Mouse (Mus musculus) heart, adult 11 months (tissue): ENCODE results near the gene Cxcr2.

Source experiments
- DNase-seq: peaks from one replicate; pipeline ENCODE4 v3.0.0; 2022

The Cxcr2 gene

GRCm38 (mm10) chr1:74141781-74142180 is 12.0 kb upstream of the Cxcr2 start:
- DNase-seq, result no peak

DNA sequence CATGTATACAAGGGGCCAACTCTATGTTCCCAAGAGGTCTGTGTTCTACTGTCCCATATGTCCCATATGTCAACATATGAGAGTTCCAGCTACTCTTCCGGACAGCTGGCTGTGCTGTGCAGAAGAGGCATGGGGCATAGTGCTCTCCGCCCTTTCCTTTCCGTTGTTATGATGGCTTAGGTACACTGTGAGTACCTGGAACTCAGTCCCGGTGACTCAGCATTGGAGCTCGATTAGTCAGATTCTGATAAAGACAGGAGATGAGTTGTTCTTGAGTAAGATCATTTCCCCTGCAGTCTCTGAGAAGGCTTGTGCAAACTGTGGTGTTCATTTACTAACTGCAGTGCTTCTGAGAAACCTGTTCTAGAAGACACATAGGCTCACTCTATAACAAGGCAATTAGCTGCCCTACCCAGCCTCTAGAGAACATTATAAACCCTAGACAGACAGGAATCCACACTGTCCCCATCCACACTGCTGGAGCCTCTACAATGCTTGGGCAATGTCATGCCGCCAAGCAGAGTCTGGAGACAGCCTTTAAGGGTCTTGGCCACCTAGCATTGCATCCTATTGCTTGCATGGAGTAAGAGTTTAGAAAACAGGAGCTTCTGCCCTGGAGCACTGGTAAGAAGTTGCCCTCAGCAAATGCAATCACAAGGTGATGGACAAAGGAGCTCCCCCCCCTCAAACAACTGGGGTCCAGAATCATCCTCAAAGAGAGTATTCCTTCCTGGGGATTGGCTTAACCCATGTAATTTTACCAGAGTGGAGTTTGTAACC is 4.5 kb upstream of the Cxcr2 start:
- DNase-seq, result peak; percentile 43

DNA sequence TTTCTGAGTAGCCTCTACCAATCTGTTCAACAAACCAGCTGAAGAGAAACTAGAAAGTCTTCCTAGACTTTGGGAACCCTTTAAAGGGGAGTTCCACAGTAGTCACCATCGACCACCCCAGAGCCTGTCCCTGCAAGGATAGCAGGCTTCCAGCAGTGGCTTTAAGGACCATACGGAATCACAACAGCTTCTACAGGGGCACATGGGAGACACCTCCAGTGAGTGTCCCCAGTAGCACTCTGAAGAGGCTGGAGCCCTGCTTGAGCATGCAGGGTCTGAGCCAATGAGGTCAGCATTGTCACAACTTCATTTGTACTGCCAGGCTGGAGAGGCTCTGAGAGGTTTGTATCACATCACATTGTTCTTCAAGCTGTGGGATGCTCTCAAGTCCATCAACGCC is 3.7 kb upstream of the Cxcr2 start:
- peak; percentile 78 for DNase-seq

DNA sequence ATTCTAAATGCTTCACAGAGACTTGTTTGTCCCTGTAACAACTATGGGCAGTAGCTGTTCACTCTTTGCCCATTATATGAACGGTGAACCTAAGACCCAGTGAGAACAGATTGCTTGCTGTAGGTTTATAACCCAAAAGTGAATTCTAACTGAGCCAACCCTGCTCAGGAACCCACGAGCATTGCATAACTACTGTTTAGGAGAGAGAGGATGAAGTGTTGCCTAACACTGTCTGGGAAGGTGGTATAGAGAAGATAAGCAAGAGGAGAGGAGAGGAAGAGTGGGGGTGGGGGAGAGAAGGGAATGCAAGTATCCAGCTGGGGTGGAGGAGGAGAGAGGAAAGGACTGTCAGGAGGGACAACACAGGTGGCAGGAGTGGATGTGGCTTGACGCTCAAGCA is 2.7 kb upstream of the Cxcr2 start:
- DNase-seq, result peak; percentile 22

DNA sequence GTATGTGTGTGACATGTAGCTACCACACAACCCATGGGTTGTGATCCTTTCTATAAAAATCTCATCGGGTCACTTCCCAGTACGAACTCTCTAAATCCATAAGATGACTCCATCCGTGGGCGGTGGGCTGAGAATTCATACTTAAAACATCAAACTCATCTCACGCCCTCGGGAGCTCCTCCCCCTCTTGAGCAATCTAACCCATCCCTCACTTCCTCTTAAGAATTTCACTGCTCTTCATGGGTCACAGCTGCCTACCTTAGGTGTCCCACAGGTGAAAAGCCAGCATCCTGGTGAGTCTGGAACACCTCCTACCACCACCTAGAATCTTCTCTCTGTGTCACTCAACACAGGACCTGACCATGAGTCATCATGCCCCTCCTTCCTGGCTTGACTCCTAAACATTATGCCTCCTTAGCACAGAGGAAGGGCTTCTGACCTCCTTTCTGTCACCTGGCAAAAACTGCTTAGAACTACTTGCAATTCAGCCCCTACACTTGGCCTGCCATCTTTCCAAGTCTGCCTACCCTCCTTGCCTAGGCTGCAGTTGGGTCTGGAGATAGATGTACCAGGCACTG is 1.7 kb downstream of the Cxcr2 start:
- peak; percentile 63 for DNase-seq

- peak; percentile 83 for DNase-seq
Measured at GRCm38 (mm10) chr1:74156381-74156910, 2.7 kb downstream of the Cxcr2 start.

GRCm38 (mm10) chr1:74159613-74160012 is 5.8 kb downstream of the Cxcr2 start:
- peak; percentile 40 for DNase-seq

GRCm38 (mm10) chr1:74160036-74160435 is 6.2 kb downstream of the Cxcr2 start:
- DNase-seq, result peak; percentile 24

DNA sequence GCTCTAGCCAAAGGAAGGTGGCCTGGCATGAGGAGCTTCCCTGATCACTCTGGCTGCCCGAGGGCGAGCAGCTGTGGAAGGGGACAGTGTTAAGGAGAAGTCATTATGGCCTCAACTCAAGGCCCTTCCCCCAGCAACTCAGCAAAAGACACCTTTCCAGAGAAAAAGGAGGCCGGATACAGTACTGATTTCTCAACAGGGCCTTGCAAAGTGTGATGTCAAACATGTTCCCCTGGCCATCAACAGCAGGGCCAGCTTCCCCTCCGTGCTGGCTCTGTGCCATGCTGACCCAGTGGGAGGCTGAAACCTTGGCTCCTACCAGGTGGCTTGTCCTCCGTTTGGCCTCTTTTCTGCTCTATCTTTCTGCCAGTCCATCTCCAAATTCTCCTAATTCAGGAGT is 13.3 kb downstream of the Cxcr2 start:
- peak; percentile 66 for DNase-seq

DNA sequence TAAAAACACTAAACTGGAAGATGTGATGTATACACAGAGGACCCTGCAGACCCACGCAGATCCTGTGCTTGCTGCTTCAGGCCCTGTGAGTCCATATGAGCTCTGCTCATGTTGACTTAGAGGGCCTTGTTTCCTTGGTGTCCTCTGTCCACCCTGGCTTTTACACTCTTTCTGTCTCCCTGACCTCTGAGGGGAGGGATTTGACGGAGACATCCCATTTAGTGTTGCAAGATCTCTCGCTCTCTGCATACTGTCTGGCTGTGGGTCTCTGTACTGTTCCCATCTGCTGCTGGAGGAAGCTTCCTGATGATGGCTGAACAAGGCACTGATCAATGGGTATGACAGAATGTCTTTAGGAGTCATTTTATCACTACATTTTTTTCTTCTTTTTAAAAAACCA is 15.9 kb downstream of the Cxcr2 start:
- DNase-seq, result peak; percentile 48

DNA sequence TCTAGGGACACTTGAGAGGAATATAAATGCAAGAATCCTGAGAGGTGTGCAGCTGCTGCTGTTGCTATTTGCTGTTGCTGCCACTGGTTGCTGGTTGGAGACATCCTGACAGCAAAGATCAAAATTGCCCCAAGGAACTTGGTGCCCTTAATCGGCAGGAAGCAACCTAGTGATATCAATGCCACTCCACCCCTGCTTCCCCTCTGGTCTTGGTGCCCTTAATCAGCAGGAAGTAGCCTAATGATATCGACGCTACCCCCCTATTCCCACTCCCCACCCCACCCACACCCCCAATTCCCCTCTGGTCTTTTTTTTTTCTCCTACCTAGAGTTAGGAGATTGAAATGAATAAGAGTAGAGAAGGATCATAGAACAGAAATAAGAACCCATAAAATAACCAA is 18.9 kb downstream of the Cxcr2 start:
- no peak for DNase-seq

DNA sequence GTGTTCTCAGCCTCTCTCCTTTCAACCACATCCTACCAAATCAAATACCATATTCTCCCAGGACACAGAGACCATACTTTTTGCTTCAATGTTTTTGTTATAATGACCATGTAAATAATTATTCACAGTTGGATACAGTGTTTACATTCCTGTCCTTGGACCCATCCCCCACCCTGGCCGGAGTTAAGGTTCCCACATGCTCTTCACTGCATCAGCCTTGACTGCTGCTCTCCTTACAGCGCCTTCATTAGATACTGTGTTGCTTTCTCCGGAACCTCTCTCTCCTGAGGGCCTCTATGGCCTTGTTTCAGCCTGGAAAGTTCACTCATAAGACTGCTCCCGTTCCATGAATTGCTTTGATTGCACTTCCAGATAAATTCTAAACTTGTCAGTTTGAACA is 21.9 kb downstream of the Cxcr2 start:
- DNase-seq, result peak; percentile 72

DNA sequence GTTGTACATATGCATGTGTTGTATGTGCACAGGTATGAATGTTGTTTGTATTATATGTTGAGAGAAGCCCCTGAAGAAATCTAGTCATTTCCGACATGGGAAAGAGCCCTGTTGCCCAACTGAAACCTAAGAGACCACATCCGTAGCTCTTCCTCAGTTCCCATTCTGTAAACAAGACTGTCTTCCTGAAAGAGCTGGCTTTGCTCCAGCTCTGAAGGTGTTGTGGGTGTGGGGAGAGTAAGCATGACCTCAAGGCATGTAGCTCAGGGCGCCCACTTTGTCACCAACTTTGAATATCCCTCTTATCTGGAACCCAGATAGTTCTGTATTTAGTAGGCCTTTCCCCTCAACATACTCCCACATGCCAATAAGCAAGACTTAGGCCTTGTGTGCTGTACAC is 24.8 kb downstream of the Cxcr2 start:
- DNase-seq, result peak; percentile 53

DNA sequence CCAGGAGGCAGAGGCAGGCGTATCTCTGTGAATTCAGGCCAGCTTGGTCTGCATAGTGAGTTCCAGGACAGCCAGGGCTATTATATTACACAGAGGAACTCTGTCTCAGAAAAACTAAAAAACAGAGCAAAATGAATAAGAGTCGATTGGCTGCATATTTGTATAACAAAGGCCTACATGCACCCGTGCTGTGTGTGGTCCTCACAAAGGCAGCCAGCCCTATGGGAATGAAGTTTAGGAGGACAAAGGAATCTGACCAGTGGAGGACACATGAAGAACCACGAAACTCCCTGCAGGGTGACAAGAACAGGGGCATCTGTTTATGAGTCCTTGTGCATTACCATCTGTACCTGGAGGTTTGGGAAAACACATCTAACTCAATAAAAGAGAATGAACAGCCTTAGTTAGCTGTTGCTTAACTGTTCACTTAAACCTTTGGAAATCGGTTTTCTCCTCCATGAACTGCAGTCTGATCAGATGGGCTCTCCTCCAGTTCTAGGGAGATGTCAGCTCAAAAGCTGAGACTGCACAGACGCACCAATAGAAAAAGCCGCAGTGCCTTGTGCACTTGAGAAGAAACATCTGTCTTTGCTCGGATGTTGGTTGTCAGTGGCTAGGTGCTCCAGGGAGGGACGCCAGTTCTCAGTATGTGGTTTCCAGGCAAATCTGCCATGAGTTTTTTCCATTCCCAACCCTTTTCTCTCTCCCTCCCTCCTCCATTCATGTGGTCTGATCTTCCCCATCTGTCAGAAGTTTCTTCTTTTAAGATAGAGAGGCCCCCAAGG is 26.0 kb downstream of the Cxcr2 start:
- peak; percentile 90 for DNase-seq

GRCm38 (mm10) chr1:74181462-74181861 is 27.7 kb downstream of the Cxcr2 start:
- peak; percentile 53 for DNase-seq

DNA sequence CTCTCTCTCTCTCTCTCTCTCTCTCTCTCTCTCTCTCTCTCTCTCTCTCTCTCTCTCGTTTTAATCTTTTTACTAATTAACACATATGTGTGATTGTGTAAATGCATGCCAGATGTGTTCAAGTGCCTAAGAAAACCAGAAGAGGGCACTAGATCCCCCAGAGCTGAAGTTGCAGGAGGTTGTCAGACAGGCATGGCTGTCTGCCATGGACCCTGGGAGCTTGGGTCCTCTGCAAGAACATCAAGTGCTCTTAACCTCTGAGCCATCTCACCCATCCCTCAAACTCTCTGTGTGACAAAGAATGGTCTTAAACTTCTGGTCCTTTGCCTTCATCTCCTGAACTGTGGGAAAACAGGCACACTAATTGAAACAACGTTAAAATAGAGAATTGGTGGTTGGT is 29.2 kb downstream of the Cxcr2 start:
- peak; percentile 46 for DNase-seq

- peak; percentile 79 for DNase-seq
Measured at GRCm38 (mm10) chr1:74190471-74190870, 36.7 kb downstream of the Cxcr2 start.

DNA sequence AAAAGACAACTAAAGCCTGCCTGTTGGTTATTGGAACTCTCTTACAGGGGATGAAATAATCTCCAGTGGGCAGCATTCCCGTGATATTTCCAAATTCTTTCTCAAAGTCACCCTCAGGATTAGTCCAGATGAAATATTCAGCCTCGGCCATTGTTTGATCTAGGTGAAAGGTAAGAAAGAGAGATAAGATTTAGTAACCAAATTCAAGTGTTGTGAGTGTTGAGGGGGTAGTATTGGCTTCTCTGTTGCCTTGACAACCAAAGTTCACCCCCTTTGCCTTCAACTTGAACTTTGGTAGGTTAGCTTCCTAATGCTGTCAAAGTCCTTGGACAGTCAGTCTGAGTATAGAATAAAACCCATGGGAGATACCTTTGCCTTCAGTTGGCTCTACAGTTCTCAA is 38.9 kb downstream of the Cxcr2 start:
- no peak for DNase-seq

- peak; percentile 29 for DNase-seq
Measured at GRCm38 (mm10) chr1:74194445-74194844, 40.7 kb downstream of the Cxcr2 start, which contains the start of gene Cxcr1. Cxcr1 (minus strand) TSS chr1:74194631.

GRCm38 (mm10) chr1:74195961-74196360 is 42.2 kb downstream of the Cxcr2 start:
- DNase-seq, result peak; percentile 51

DNA sequence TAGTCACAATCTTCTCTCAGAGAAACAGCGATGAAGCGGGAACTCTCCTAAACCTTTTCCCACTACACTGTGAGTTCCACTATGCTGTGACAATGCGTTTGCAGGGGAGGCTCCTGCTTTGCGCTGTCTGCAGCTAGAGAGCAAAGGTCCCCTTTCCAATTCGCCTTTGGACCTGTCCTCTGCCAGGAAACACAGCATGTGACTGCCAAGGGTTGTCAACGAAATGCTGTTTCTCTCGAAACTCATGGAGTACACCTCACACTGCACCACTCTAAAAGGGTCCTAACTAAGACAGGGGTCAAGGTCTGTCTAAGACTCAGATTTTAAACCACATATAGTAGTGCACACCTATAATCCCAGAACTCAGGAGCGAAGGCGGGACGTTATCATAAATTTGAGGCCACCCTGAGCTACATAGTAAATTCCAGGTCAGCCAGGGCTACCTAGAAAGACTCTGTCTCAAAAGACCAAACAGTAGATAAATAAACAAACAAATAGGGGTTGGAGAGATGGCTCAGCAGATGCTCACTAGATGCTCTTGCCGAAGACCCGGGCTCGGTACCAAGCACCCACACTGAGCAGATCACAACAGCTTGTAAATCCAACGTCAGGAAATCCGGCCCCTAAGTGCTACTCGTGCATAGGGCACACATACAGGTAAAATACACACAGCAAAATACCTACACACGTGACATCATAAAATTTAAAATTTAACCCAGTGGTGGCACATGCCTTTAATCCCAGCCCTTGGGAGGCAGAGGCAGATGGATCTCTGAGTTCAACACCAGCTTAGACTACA is 43.0 kb downstream of the Cxcr2 start:
- peak; percentile 27 for DNase-seq

DNA sequence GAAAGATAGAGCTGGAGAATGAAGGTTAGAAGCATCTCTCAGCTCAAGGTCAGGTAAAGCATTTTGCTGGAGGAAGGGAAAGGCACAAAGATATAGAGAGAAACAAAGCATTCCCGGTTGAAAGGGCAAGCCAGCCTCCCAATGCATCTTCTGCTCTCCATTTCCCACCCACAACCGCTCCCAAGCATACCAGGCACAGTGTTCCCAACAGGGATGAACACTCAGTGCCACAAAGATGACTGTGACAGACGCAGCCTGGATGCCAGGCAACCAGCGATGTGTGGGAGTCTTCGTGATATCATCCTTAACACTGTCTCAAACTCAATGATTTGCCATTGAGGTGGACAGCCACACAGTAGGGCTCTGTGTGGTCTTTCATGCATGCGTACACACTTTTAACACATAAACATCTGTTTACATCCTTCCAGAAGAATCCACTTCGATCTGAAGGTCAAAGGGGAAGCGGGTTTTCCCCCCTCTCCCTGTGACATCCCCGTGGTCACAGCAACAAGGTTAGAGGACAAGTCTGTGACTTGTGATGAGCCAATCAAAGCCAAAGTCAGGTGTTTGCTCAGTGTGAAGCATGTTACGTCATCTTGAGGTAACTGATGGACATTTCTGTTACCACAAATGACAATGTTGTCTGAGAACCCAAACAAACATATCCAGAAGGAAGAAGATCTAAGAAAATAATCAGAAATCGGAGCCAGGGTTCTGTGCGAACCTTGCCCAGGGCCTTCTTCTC is 44.1 kb downstream of the Cxcr2 start:
- DNase-seq, result peak; percentile 27
